Mouse (Mus musculus): ENCODE measurements around the gene Sema6d.

DNA sequence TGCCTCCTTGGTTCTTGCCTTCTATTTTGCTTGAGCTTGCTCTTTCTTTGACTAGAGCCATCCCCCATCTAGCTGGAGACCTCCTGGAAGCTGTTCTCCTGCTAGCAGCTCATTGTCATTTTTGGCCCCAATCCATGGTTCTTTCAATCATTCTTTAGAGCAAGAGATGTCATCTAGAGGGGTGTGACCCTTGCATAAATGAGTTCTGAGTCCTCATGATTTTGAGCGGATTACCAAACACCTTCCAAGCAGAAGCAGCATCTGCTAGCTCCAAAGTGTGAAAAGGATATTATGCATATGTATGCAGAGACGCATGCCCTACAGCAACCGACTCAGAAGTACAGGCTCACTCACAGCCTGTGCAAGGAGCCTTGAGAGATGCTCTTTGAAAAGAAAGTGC is 201.4 kb downstream of the Sema6d start:
- no peak for TF ChIP-seq CTCF (IDR thresholded peaks at IDR 0.05; ENCODE audit: borderline replicate concordance, insufficient read depth, low read depth, low read length)
- no peak for TF ChIP-seq POLR2A (IDR thresholded peaks at IDR 0.05; ENCODE audit: borderline replicate concordance, insufficient read depth, low read length)
